Mouse (Mus musculus) neural tube, embryonic 15.5 days (tissue): ENCODE data around the gene Lrrc75b. TPM values are rescaled to one million over a fixed set of nuclear protein-coding genes. Genes with fewer than 3 reads are reported as not detected.

Experiments
- ATAC-seq: fragments of 200-750 bp; cut with Nextera tagmentation; 2 replicates; pipeline ENCODE4 v1.8.0; 2017; ENCODE audit warnings: mild to moderate bottlenecking, moderate TSS enrichment, moderate library complexity; ENCODE audit not compliant: low FRiP score
- H3K27ac ChIP-seq: fragments of 300-500 bp; sonication (generic); replicated peaks from 2 replicates; pipeline ENCODE4 v1.5.1; 2015; ENCODE audit warnings: mild to moderate bottlenecking, inconsistent platforms
- H3K27me3 ChIP-seq: fragments of 300-500 bp; sonication (generic); replicated peaks from 2 replicates; pipeline ENCODE4 v1.6.1; 2015; ENCODE audit warnings: inconsistent platforms
- H3K36me3 ChIP-seq: fragments of 300-500 bp; sonication (generic); 2 replicates; pipeline ENCODE4 v1.6.1; 2015; ENCODE audit warnings: inconsistent platforms
- H3K4me1 ChIP-seq: fragments of 300-500 bp; sonication (generic); 2 replicates; pipeline ENCODE4 v1.6.1; 2015; ENCODE audit warnings: inconsistent platforms
- H3K4me2 ChIP-seq: fragments of 300-500 bp; sonication (generic); 2 replicates; pipeline ENCODE4 v1.6.1; 2015; ENCODE audit warnings: inconsistent platforms, mild to moderate bottlenecking, moderate library complexity
- H3K4me3 ChIP-seq: fragments of 300-500 bp; sonication (generic); replicated peaks from 2 replicates; pipeline ENCODE4 v1.5.1; 2015; ENCODE audit warnings: mild to moderate bottlenecking, inconsistent platforms
- H3K9ac ChIP-seq: fragments of 300-500 bp; sonication (generic); replicated peaks from 2 replicates; pipeline ENCODE4 v1.6.1; 2015; ENCODE audit warnings: mild to moderate bottlenecking, inconsistent platforms
- H3K9me3 ChIP-seq: fragments of 300-500 bp; sonication (generic); replicated peaks from 2 replicates; pipeline ENCODE4 v1.6.1; 2016; ENCODE audit warnings: inconsistent platforms
- WGBS: fragments of 180-500 bp; shearing (Covaris S2); methylation state at CpG from one replicate; pipeline ENCODE4 v1.1.7; 2015; ENCODE audit warnings: mixed read lengths; 5-methylcytosine and 5-hydroxymethylcytosine counted together
- polyA plus RNA-seq: library from polyadenylated mRNA; unstranded; fragments of >200 nt; fragmentation: Nextera tagmentation; extraction: Ambion mirVana; gene quantifications from 2 replicates; pipeline ENCODE4 v1.2.1, GENCODE M21; 2015

The Lrrc75b gene
- polyA plus RNA-seq, result 33.0 and 36.3 TPM in 2 replicates

- H3K27me3 ChIP-seq, result peaks cover 10% of the 10 kb centered on the region; the same call in 1 of the 2 replicates
- WGBS, result under 1% methylated on average over 54 of the region's 75 CpGs
- ATAC-seq, result peak; percentile 67
- H3K9me3 ChIP-seq, result no peaks in the 10 kb centered on the region
- H3K36me3 ChIP-seq, result peaks cover 20% of the 10 kb centered on the region
- peak within 1 kb of the TSS; percentile 74 for H3K4me3 ChIP-seq
- peak within 1 kb of the TSS; percentile 96 for H3K27ac ChIP-seq
- peaks cover 44% of the 10 kb centered on the region for H3K4me1 ChIP-seq
- H3K9ac ChIP-seq, result peak within 1 kb of the TSS; percentile 91
- H3K4me2 ChIP-seq, result peak within 1 kb of the TSS; percentile 82
These were observed at the start of gene Lrrc75b for GRCm38 (mm10) chr10:75559676-75560548. Gene Lrrc75b, minus strand, starts transcription at chr10:75560330.

GRCm38 (mm10) chr10:75608975-75609374 lies 48.8 kb upstream of the Lrrc75b start:
- Histone ChIP-seq H3K27me3 (no peaks in the 10 kb centered on the region), H3K4me2 (no peak overlapping the region), H3K27ac (no peak overlapping the region), H3K4me3 (no peak overlapping the region), H3K36me3 (no peaks in the 10 kb centered on the region), H3K9ac (no peak overlapping the region), H3K4me1 (no peaks in the 10 kb centered on the region), H3K9me3 (no peaks in the 10 kb centered on the region)
- ATAC-seq, result no peak
- 96% methylated on average over 11 of the region's 11 CpGs for WGBS

- Histone ChIP-seq H3K4me2 (no peak overlapping the region), H3K4me1 (no peaks in the 10 kb centered on the region), H3K27me3 (no peaks in the 10 kb centered on the region), H3K4me3 (no peak overlapping the region), H3K9ac (no peak overlapping the region), H3K27ac (no peak overlapping the region), H3K36me3 (no peaks in the 10 kb centered on the region), H3K9me3 (no peaks in the 10 kb centered on the region)
- ATAC-seq, result no peak
- 87% methylated on average over 4 of the region's 4 CpGs for WGBS
These were observed 47.1 kb upstream of the Lrrc75b start for GRCm38 (mm10) chr10:75607253-75607652.

- no peak overlapping the region for H3K4me3 ChIP-seq
- H3K9me3 ChIP-seq, result no peaks in the 10 kb centered on the region
- no peaks in the 10 kb centered on the region for H3K27me3 ChIP-seq
- no peak overlapping the region for H3K9ac ChIP-seq
- no peak overlapping the region for H3K27ac ChIP-seq
- WGBS, result 42% methylated on average over 11 of the region's 11 CpGs
- no peak overlapping the region for H3K4me2 ChIP-seq
- no peaks in the 10 kb centered on the region for H3K4me1 ChIP-seq
- ATAC-seq, result no peak
- H3K36me3 ChIP-seq, result no peaks in the 10 kb centered on the region
These were observed 45.2 kb upstream of the Lrrc75b start for GRCm38 (mm10) chr10:75605162-75605846.

GRCm38 (mm10) chr10:75600189-75600730 lies 40.1 kb upstream of the Lrrc75b start:
- Histone ChIP-seq H3K9ac (no peak overlapping the region), H3K9me3 (no peaks in the 10 kb centered on the region), H3K27me3 (no peaks in the 10 kb centered on the region), H3K4me1 (no peaks in the 10 kb centered on the region), H3K27ac (no peak overlapping the region), H3K4me3 (no peak overlapping the region), H3K4me2 (no peak overlapping the region), H3K36me3 (no peaks in the 10 kb centered on the region)
- WGBS, result 84% methylated on average over 7 of the region's 7 CpGs
- no peak for ATAC-seq

- ATAC-seq, result no peak
- Histone ChIP-seq H3K4me2 (no peak overlapping the region), H3K27ac (no peak overlapping the region), H3K36me3 (no peaks in the 10 kb centered on the region), H3K4me3 (no peak overlapping the region), H3K9ac (no peak overlapping the region), H3K27me3 (no peaks in the 10 kb centered on the region), H3K9me3 (no peaks in the 10 kb centered on the region), H3K4me1 (no peaks in the 10 kb centered on the region)
- 76% methylated on average over 8 of the region's 8 CpGs for WGBS
These were observed 35.9 kb upstream of the Lrrc75b start for GRCm38 (mm10) chr10:75595981-75596380.

- Histone ChIP-seq H3K4me1 (peaks cover 8% of the 10 kb centered on the region; the same call in 1 of the 2 replicates), H3K9me3 (no peaks in the 10 kb centered on the region), H3K27ac (no peak overlapping the region), H3K9ac (no peak overlapping the region), H3K4me3 (no peak overlapping the region), H3K36me3 (no peaks in the 10 kb centered on the region), H3K4me2 (no peak overlapping the region), H3K27me3 (no peaks in the 10 kb centered on the region)
- ATAC-seq, result no peak
- 83% methylated on average over 7 of the region's 7 CpGs for WGBS
These were observed 32.5 kb upstream of the Lrrc75b start for GRCm38 (mm10) chr10:75592585-75592984.

- no peaks in the 10 kb centered on the region for H3K36me3 ChIP-seq
- no peak overlapping the region for H3K27ac ChIP-seq
- ATAC-seq, result no peak
- no peak overlapping the region for H3K4me2 ChIP-seq
- 79% methylated on average over 12 of the region's 12 CpGs for WGBS
- H3K4me3 ChIP-seq, result no peak overlapping the region
- H3K27me3 ChIP-seq, result no peaks in the 10 kb centered on the region
- H3K9me3 ChIP-seq, result no peaks in the 10 kb centered on the region
- no peak overlapping the region for H3K9ac ChIP-seq
- peaks cover 12% of the 10 kb centered on the region for H3K4me1 ChIP-seq
These were observed 31.2 kb upstream of the Lrrc75b start for GRCm38 (mm10) chr10:75591211-75591894.

- no peak overlapping the region for H3K27ac ChIP-seq
- H3K9ac ChIP-seq, result no peak overlapping the region
- H3K27me3 ChIP-seq, result 0 out of 2 replicates have a peak, but pooled peaks cover 4% of the 10 kb centered on the region
- H3K4me3 ChIP-seq, result no peak overlapping the region
- ATAC-seq, result no peak
- no peaks in the 10 kb centered on the region for H3K9me3 ChIP-seq
- peaks cover 19% of the 10 kb centered on the region for H3K4me1 ChIP-seq
- H3K36me3 ChIP-seq, result no peaks in the 10 kb centered on the region
- 86% methylated on average over 16 of the region's 16 CpGs for WGBS
- no peak overlapping the region for H3K4me2 ChIP-seq
These were observed 29.5 kb upstream of the Lrrc75b start for GRCm38 (mm10) chr10:75589651-75590050.

- no peak for ATAC-seq
- Histone ChIP-seq H3K9ac (no peak within 1 kb of the TSS), H3K9me3 (no peaks in the 10 kb centered on the region), H3K4me2 (no peak within 1 kb of the TSS), H3K36me3 (no peaks in the 10 kb centered on the region), H3K27me3 (0 out of 2 replicates have a peak, but pooled peaks cover 4% of the 10 kb centered on the region), H3K4me1 (peaks cover 19% of the 10 kb centered on the region), H3K4me3 (no peak within 1 kb of the TSS), H3K27ac (no peak within 1 kb of the TSS)
- 37% methylated on average over 5 of the region's 5 CpGs for WGBS
These were observed 29.0 kb upstream of the Lrrc75b start, which contains the start of gene Ggt5 for GRCm38 (mm10) chr10:75589129-75589528. Gene Ggt5, plus strand, starts transcription at chr10:75589340.

GRCm38 (mm10) chr10:75588336-75588735 lies 28.2 kb upstream of the Lrrc75b start:
- WGBS, result 54% methylated on average over 5 of the region's 5 CpGs
- ATAC-seq, result no peak

More at GRCm38 (mm10) chr10:75588336-75588735, 28.2 kb upstream of the Lrrc75b start:
- 0 out of 2 replicates have a peak, but pooled peaks cover 4% of the 10 kb centered on the region for H3K27me3 ChIP-seq
- H3K4me2 ChIP-seq, result no peak overlapping the region
- H3K36me3 ChIP-seq, result no peaks in the 10 kb centered on the region
- no peak overlapping the region for H3K27ac ChIP-seq
- no peak overlapping the region for H3K4me3 ChIP-seq
- H3K4me1 ChIP-seq, result peaks cover 19% of the 10 kb centered on the region
- H3K9ac ChIP-seq, result no peak overlapping the region
- no peaks in the 10 kb centered on the region for H3K9me3 ChIP-seq
